Mouse (Mus musculus) lung, embryonic 15.5 days (tissue): Measurements from ENCODE around the gene Rspo4. TPM values are rescaled to one million over a fixed set of nuclear protein-coding genes. Genes with fewer than 3 reads are reported as not detected.

Experiments used
- ATAC-seq: fragments of 200-750 bp; cut with Nextera tagmentation; 2 replicates; pipeline ENCODE4 v1.8.0; 2017; ENCODE audit warnings: moderate number of reproducible peaks, borderline replicate concordance; ENCODE audit not compliant: low FRiP score, low TSS enrichment; ENCODE audit errors: extremely low read depth
- H3K27ac ChIP-seq: fragments of 300-500 bp; sonication (generic); 2 replicates; pipeline ENCODE4 v1.5.1; 2015; ENCODE audit warnings: moderate library complexity, mild to moderate bottlenecking, inconsistent platforms
- H3K27me3 ChIP-seq: fragments of 300-500 bp; sonication (generic); 2 replicates; pipeline ENCODE4 v1.6.1; 2015; ENCODE audit warnings: inconsistent platforms
- H3K36me3 ChIP-seq: fragments of 300-500 bp; sonication (generic); 2 replicates; pipeline ENCODE4 v1.6.1; 2015; ENCODE audit warnings: inconsistent platforms
- H3K4me1 ChIP-seq: fragments of 300-500 bp; sonication (generic); 2 replicates; pipeline ENCODE4 v1.6.1; 2015; ENCODE audit warnings: inconsistent platforms
- H3K4me2 ChIP-seq: fragments of 300-500 bp; sonication (generic); 2 replicates; pipeline ENCODE4 v1.6.1; 2015; ENCODE audit warnings: inconsistent platforms, mild to moderate bottlenecking, moderate library complexity
- H3K4me3 ChIP-seq: fragments of 300-500 bp; sonication (generic); 2 replicates; pipeline ENCODE4 v1.5.1; 2015; ENCODE audit warnings: mild to moderate bottlenecking, inconsistent platforms
- H3K9ac ChIP-seq: fragments of 300-500 bp; sonication (generic); 2 replicates; pipeline ENCODE4 v1.6.1; 2015; ENCODE audit warnings: inconsistent platforms
- H3K9me3 ChIP-seq: fragments of 300-500 bp; sonication (generic); 2 replicates; pipeline ENCODE4 v1.6.1; 2016; ENCODE audit warnings: inconsistent platforms
- WGBS: fragments of 180-500 bp; shearing (Covaris S2); methylation state at CpG from one replicate; pipeline ENCODE4 v1.1.7; 2015; 5-methylcytosine and 5-hydroxymethylcytosine counted together
- polyA plus RNA-seq: library from polyadenylated mRNA; unstranded; fragments of >200 nt; fragmentation: Nextera tagmentation; extraction: Ambion mirVana; gene quantifications from 2 replicates; pipeline ENCODE4 v1.2.1, GENCODE M21; 2015

The Rspo4 gene
- polyA plus RNA-seq, 1 experiment from 2014 or later = 0.64 TPM

DNA sequence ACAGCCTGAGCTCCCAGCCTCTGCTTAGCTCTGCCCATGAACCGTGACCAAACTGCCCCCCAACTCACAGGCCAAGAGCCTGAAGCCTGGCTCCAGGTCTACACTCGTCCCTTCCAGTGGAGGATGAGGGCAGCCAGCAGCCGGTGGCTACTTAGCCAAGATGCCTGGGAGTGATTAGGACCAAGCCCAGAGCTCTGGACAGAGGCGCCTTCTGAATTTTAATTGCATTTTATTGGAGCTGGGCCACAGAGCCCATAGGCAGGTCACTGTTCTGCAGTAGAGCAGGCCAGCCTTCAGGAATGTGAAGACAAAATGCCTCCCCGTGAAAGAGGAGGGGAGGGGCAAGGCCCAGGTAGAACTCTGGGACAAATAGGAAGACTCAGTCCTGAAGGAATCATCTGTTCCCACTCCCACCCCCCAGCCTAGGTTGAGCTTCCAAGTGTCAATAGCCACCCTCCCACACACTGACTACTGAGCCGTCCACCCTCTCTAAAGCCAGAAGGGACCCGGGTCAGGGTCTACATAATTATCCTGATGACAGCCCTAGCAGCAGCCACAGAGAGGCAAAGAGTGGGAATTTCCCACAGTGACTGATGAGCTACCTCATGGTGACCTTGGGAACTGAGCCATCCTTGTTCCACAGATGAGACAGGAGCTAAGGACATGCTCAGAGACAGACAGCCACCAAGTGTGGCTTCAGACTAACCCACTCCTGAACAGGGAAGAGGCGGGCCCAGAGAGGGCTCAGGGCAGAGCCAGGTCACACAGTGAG, 51.7 kb downstream of the Rspo4 start:
- H3K36me3 ChIP-seq = no peaks in the 10 kb centered on the region
- H3K4me1 ChIP-seq = 0 out of 2 replicates have a peak, but pooled peaks cover 2% of the 10 kb centered on the region
- 59% methylated on average over 8 of the region's 8 CpGs for WGBS
- 0 out of 2 replicates have a peak, but pooled peaks cover 5% of the 10 kb centered on the region for H3K27me3 ChIP-seq
- H3K4me3 ChIP-seq = no peak overlapping the region
- H3K4me2 ChIP-seq = no peak overlapping the region
- no peak for ATAC-seq
- H3K9me3 ChIP-seq = no peaks in the 10 kb centered on the region
- no peak overlapping the region for H3K9ac ChIP-seq
- H3K27ac ChIP-seq = no peak overlapping the region

DNA sequence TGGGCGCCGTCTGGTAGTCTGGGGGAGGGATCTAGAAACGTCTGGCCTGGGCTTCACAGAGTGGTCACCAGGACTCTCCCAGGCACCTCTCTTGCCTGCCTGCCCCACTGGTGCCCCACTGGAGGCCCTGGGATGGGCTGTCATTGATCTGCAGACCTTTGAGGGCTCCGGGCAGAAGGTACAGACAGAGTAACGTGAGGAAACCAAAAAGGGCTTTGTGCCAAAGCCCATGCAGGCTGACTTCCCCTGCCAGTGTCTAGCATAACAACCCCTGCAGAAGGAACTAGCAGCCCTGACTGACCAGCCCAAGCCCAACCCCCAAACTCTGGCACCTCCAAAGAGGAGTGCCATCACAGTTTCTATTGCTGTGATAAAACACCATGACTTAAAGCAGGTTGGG, 53.2 kb downstream of the Rspo4 start:
- no peak overlapping the region for H3K27ac ChIP-seq
- no peak overlapping the region for H3K4me3 ChIP-seq
- ATAC-seq = 0 out of 2 replicates have a peak, but pooled peaks have one; percentile 12
- H3K4me1 ChIP-seq = 0 out of 2 replicates have a peak, but pooled peaks cover 2% of the 10 kb centered on the region
- H3K9ac ChIP-seq = no peak overlapping the region
- 0 out of 2 replicates have a peak, but pooled peaks cover 5% of the 10 kb centered on the region for H3K27me3 ChIP-seq
- H3K36me3 ChIP-seq = no peaks in the 10 kb centered on the region
- no peaks in the 10 kb centered on the region for H3K9me3 ChIP-seq
- no peak overlapping the region for H3K4me2 ChIP-seq
- WGBS = 66% methylated on average over 5 of the region's 5 CpGs

DNA sequence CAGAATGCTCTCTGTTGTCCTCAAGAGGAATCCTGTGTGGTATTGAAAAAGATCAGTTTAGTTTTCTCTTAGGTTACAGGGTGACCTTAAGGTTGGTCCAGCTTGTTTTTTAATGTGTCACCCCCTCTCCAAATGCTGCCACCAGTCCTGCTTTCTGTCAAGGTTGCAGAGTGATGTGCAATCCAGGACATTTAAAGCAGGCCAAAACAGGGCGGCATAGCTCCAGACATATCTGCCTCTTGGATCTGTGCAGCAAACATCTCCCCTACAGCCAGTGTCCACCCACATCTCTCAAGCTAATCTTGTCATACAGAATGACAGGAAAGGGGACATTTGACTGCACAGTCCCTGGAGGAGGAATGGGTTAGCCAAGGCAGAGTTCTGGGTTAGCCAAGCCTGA, 55.4 kb downstream of the Rspo4 start:
- H3K9me3 ChIP-seq = no peaks in the 10 kb centered on the region
- WGBS = 93% methylated on average over 1 of the region's 1 CpGs
- 0 out of 2 replicates have a peak, but pooled peaks cover 5% of the 10 kb centered on the region for H3K27me3 ChIP-seq
- H3K4me2 ChIP-seq = no peak overlapping the region
- H3K9ac ChIP-seq = no peak overlapping the region
- H3K36me3 ChIP-seq = no peaks in the 10 kb centered on the region
- ATAC-seq = no peak
- H3K27ac ChIP-seq = no peak overlapping the region
- no peak overlapping the region for H3K4me3 ChIP-seq
- H3K4me1 ChIP-seq = 0 out of 2 replicates have a peak, but pooled peaks cover 2% of the 10 kb centered on the region

DNA sequence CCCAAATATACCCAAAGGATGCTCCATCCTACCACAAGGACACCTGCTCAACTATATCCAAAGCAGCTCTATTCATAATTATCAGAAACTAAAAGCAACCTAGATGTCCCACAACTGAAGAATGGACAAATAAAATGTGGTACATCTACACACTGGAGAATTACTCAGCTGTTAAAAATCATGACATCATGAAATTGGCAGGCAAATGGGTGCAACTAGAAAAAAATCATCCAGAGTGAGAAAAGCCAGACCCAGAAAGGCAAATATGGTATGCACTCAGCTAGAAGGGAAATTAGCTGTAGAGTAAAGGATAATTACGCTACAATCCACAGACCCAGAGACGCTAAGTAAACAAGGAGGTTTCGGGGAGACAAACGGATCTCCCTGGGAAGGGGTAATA, 58.1 kb downstream of the Rspo4 start:
- WGBS = 47% methylated on average over 4 of the region's 4 CpGs
- Histone ChIP-seq H3K9ac (no peak overlapping the region), H3K4me1 (no peaks in the 10 kb centered on the region), H3K4me3 (no peak overlapping the region), H3K36me3 (no peaks in the 10 kb centered on the region), H3K4me2 (no peak overlapping the region), H3K27ac (no peak overlapping the region), H3K9me3 (no peaks in the 10 kb centered on the region), H3K27me3 (0 out of 2 replicates have a peak, but pooled peaks cover 5% of the 10 kb centered on the region)
- ATAC-seq = no peak

DNA sequence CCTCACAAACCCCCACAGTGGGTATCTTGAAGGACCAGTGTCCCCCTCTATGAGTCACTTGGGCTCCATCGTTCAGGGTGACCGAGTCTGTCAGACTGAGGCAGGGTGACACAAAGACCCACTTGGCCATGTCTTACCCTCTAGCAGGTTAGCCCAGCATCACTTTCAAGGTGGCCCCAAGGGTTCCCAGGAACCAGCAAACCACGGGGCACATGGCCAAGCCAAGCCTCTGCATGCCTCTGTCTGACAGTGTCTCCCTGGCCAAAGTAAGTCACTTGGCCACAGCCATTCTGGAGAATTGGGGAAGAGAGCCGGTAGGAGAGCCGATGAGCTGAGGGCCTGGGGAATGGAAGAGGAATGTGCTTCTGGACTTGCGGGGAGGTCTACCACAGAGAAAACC, 60.5 kb downstream of the Rspo4 start:
- no peaks in the 10 kb centered on the region for H3K9me3 ChIP-seq
- no peaks in the 10 kb centered on the region for H3K4me1 ChIP-seq
- 0 out of 2 replicates have a peak, but pooled peaks cover 5% of the 10 kb centered on the region for H3K27me3 ChIP-seq
- ATAC-seq = no peak
- no peak overlapping the region for H3K9ac ChIP-seq
- no peak overlapping the region for H3K4me2 ChIP-seq
- 79% methylated on average over 6 of the region's 6 CpGs for WGBS
- no peak overlapping the region for H3K27ac ChIP-seq
- no peaks in the 10 kb centered on the region for H3K36me3 ChIP-seq
- H3K4me3 ChIP-seq = no peak overlapping the region

DNA sequence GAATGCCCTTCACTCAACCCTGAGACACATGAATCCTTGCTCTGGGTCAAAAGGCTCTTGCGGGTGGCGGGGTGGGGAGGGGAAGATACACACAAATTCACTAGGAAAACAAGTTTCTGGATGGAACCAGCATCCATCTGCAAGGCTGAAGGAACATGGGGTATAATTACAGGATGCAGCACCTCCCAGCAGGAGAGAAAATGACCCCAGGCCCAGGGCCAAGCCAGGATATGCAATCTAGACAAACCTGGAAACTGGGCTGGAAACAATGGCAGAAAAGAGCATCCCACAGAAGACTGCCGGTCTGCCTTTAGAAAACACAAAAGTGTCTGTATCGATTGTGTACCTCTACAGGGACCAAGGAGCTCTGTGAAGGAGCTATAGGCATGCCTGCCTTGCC, 61.2 kb downstream of the Rspo4 start:
- Histone ChIP-seq H3K36me3 (no peaks in the 10 kb centered on the region), H3K9me3 (no peaks in the 10 kb centered on the region), H3K9ac (no peak overlapping the region), H3K4me2 (no peak overlapping the region), H3K4me1 (no peaks in the 10 kb centered on the region), H3K27me3 (no peaks in the 10 kb centered on the region), H3K27ac (no peak overlapping the region), H3K4me3 (no peak overlapping the region)
- ATAC-seq = no peak
- 61% methylated on average over 4 of the region's 4 CpGs for WGBS

DNA sequence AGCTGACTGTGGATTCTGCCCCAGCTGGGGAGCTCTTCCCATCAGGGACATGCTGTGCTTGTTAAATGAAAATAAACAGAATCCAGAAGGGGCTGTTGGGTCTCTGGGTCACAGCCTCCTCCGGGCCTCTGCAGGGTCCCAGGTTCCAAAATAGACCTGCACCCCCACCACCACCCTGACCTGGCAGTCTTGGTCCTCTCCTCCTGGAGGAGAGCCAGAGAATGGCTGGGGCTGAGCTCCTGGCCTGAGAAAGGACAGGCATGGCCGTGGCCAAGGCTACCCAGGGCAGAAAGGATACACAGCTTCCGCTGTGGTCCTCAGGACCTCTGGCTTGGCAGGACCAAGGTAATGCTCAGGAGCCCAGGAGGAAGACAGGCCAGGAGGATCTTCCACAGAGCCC, 61.9 kb downstream of the Rspo4 start:
- Histone ChIP-seq H3K27me3 (no peaks in the 10 kb centered on the region), H3K4me3 (no peak overlapping the region), H3K9ac (no peak overlapping the region), H3K27ac (no peak overlapping the region), H3K9me3 (no peaks in the 10 kb centered on the region), H3K4me2 (no peak overlapping the region), H3K36me3 (no peaks in the 10 kb centered on the region), H3K4me1 (no peaks in the 10 kb centered on the region)
- no peak for ATAC-seq
- 40% methylated on average over 3 of the region's 3 CpGs for WGBS

DNA sequence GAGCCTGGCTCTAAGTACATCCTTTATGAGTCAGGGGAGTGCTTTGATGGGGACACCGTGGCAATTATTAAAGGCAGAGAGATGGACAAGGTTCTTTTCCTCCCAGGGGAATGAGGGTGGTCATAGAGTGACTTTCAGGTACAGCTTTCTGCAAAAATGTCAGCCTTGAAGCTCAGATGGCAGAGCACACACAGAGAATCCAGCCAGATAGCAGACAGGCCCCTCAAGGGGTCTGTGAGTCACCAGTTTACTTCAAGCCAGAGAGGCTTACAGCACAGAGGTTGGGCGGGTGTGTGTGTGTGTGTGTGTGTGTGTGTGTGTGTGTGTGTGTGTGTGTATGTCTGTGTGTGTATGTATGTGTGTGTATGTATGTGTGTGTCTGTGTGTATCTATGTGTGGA, 64.3 kb downstream of the Rspo4 start:
- Histone ChIP-seq H3K4me2 (no peak overlapping the region), H3K4me3 (no peak overlapping the region), H3K9me3 (no peaks in the 10 kb centered on the region), H3K36me3 (no peaks in the 10 kb centered on the region), H3K27ac (no peak overlapping the region), H3K27me3 (no peaks in the 10 kb centered on the region), H3K9ac (no peak overlapping the region), H3K4me1 (peaks cover 11% of the 10 kb centered on the region)
- 63% methylated on average over 2 of the region's 2 CpGs for WGBS
- no peak for ATAC-seq

DNA sequence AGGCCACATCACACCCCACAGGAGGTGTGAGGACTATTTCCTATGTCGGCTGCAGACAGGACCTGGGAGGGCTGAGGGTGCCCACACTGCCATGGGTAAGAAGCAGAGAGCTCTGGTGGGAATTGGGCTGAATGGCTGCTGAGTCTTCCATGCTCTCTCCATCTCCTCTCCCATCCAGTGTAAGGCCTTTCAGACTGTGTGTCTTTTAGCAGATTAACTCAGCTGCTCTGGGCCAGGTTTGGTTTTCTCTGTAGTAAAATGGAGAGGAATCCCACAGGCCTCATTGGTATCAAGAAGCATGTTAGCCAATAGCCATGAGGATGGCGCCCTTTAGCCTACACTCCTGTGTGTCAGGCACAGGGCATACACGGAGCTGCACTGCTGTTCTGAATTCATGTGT, 66.7 kb downstream of the Rspo4 start:
- no peak for ATAC-seq
- Histone ChIP-seq H3K4me3 (no peak overlapping the region), H3K4me2 (no peak overlapping the region), H3K4me1 (peaks cover 11% of the 10 kb centered on the region), H3K27me3 (no peaks in the 10 kb centered on the region), H3K36me3 (no peaks in the 10 kb centered on the region), H3K9ac (no peak overlapping the region), H3K9me3 (no peaks in the 10 kb centered on the region), H3K27ac (no peak overlapping the region)
- WGBS = 73% methylated on average over 3 of the region's 3 CpGs

DNA sequence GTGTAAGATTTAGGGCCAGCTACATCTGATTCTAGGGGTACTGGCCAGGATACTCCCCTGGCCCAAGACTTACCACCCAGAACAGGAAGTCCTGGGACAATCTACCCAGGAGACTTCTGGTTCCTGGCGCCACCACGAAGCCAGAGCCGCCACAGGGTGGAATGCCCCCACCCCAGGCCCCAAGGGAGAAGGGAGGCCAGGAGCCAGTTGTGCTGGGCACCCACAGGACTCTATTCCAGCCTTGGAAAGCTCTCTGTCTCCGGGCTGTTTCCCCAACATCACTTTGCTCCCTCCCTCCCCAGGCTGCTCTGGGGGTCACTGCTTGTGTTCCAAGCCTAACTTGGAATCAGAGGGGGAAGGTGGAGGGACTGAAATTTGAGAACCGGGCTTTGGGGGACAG, 67.8 kb downstream of the Rspo4 start:
- Histone ChIP-seq H3K36me3 (no peaks in the 10 kb centered on the region), H3K27me3 (no peaks in the 10 kb centered on the region), H3K9ac (no peak overlapping the region), H3K27ac (no peak overlapping the region), H3K4me2 (no peak overlapping the region), H3K4me1 (peaks cover 11% of the 10 kb centered on the region), H3K9me3 (no peaks in the 10 kb centered on the region), H3K4me3 (no peak overlapping the region)
- WGBS = 43% methylated on average over 5 of the region's 5 CpGs
- no peak for ATAC-seq

DNA sequence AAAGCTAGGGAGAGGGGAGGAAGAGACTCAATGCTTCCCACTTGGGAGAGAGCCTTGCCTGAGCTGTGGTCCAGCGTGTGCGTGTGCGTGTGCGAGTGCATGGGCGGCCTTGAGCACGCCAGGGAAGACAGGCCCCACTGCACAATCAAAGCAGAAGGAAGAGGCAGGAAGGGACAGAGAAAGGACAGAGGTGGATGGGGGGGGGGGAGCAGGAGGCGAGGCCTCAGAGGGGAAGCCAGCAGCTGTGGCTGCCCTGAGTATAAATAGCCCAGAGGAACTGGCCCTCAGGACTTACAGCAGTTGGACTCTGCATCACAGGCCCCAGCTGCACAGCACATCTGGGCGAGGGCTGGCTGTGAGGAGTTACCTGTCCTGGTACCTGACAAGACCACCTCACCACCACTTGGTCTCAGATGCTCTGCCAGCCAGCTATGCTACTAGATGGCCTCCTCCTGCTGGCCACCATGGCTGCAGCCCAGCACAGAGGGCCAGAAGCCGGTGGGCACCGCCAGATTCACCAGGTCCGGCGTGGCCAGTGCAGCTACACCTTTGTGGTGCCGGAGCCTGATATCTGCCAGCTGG, 68.3 kb downstream of the Rspo4 start, which contains the start of gene Angpt4:
Angpt4 (plus strand) TSS at position 292 of the 582 bp plus-strand sequence.
- WGBS = 44% methylated on average over 13 of the region's 13 CpGs
- H3K4me3 ChIP-seq = no peak within 1 kb of the TSS
- no peaks in the 10 kb centered on the region for H3K27me3 ChIP-seq
- H3K36me3 ChIP-seq = no peaks in the 10 kb centered on the region
- H3K9ac ChIP-seq = no peak within 1 kb of the TSS
- no peak within 1 kb of the TSS for H3K4me2 ChIP-seq
- ATAC-seq = no peak
- no peaks in the 10 kb centered on the region for H3K9me3 ChIP-seq
- no peak within 1 kb of the TSS for H3K27ac ChIP-seq
- H3K4me1 ChIP-seq = peaks cover 13% of the 10 kb centered on the region

DNA sequence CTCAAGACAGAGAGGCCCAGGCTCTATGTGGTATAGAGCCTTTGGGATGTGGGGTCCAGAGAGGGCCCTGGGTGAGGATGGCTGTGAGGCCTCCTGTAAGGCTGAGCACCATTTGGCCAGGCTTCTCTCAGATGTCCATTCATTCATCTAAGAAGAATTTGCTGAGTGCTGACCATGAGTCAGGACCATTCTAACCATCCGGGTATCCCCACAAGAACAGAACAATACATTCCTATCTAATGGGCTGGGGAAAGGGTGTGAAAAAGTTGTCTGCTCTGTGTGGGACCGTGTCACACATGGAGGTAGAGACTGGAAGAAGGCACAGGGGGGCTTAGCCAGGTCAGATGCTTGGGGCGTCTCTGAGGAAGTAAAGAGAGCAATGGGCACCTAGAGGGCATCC, 69.0 kb downstream of the Rspo4 start:
- H3K4me1 ChIP-seq = peaks cover 19% of the 10 kb centered on the region
- H3K27me3 ChIP-seq = no peaks in the 10 kb centered on the region
- no peak for ATAC-seq
- H3K9me3 ChIP-seq = no peaks in the 10 kb centered on the region
- no peak overlapping the region for H3K27ac ChIP-seq
- no peak overlapping the region for H3K4me3 ChIP-seq
- no peak overlapping the region for H3K9ac ChIP-seq
- H3K36me3 ChIP-seq = no peaks in the 10 kb centered on the region
- no peak overlapping the region for H3K4me2 ChIP-seq
- 75% methylated on average over 3 of the region's 3 CpGs for WGBS
